Mouse (Mus musculus) CD4-positive, CD25-positive, alpha-beta regulatory T cell, adult 2 months (primary cell): ENCODE measurements around the gene Asb15.

Source experiments
- DNase-seq: peaks from one replicate; pipeline ENCODE4 v3.0.0-alpha.2; 2012; ENCODE audit warnings: low read depth, low spot score

Asb15 gene

GRCm38 (mm10) chr6:24528064-24528243, at the start of gene Asb15:
Asb15 (plus strand) TSS chr6:24528144.
- DNase-seq: no peak

GRCm38 (mm10) chr6:24486530-24486929, 41.4 kb upstream of the Asb15 start:
- DNase-seq: no peak

GRCm38 (mm10) chr6:24490341-24490740, 37.6 kb upstream of the Asb15 start:
- peak; percentile 41 for DNase-seq

- no peak for DNase-seq
These were observed 23.8 kb upstream of the Asb15 start for GRCm38 (mm10) chr6:24504141-24504540.

GRCm38 (mm10) chr6:24514552-24515284, 13.2 kb upstream of the Asb15 start, which contains the start of gene Iqub:
Iqub (minus strand) TSS chr6:24515067.
- peak; percentile 73 for DNase-seq

- DNase-seq: peak; percentile 54
These were observed 11.7 kb upstream of the Asb15 start for GRCm38 (mm10) chr6:24516197-24516596.

GRCm38 (mm10) chr6:24525705-24526104, 2.2 kb upstream of the Asb15 start:
- DNase-seq: no peak

- peak; percentile 98 for DNase-seq
These were observed 535 bp upstream of the Asb15 start, which contains the start of gene Ndufa5 for GRCm38 (mm10) chr6:24527155-24528063. Ndufa5 (minus strand) TSS chr6:24528013.

GRCm38 (mm10) chr6:24530166-24530565, 2.2 kb downstream of the Asb15 start:
- DNase-seq: peak; percentile 82

- DNase-seq: no peak
These were observed 2.9 kb downstream of the Asb15 start for GRCm38 (mm10) chr6:24530711-24531420.

- DNase-seq: no peak
These were observed 4.9 kb downstream of the Asb15 start for GRCm38 (mm10) chr6:24532804-24533203.

GRCm38 (mm10) chr6:24538435-24538834, 10.5 kb downstream of the Asb15 start:
- no peak for DNase-seq

GRCm38 (mm10) chr6:24540106-24540505, 12.2 kb downstream of the Asb15 start:
- no peak for DNase-seq

- no peak for DNase-seq
These were observed 14.4 kb downstream of the Asb15 start for GRCm38 (mm10) chr6:24542393-24542792.

- no peak for DNase-seq
These were observed 15.2 kb downstream of the Asb15 start for GRCm38 (mm10) chr6:24543119-24543591.

GRCm38 (mm10) chr6:24546716-24547420, 18.9 kb downstream of the Asb15 start:
- no peak for DNase-seq

GRCm38 (mm10) chr6:24549801-24550200, 21.9 kb downstream of the Asb15 start:
- no peak for DNase-seq

- DNase-seq: no peak
These were observed 24.1 kb downstream of the Asb15 start for GRCm38 (mm10) chr6:24552046-24552445.

GRCm38 (mm10) chr6:24554427-24555086, 26.6 kb downstream of the Asb15 start:
- DNase-seq: no peak

GRCm38 (mm10) chr6:24555488-24555887, 27.5 kb downstream of the Asb15 start:
- DNase-seq: no peak

GRCm38 (mm10) chr6:24564081-24564480, 36.1 kb downstream of the Asb15 start:
- no peak for DNase-seq
